Mouse (Mus musculus) intestine, postnatal 0 days (tissue): ENCODE data around the gene Osbpl6. TPM values are rescaled to one million over a fixed set of nuclear protein-coding genes. Genes with fewer than 3 reads are reported as not detected.

ENCODE experiments used
- ATAC-seq: fragments of 200-750 bp; cut with Nextera tagmentation; 2 replicates; pipeline ENCODE4 v1.8.0; 2017; ENCODE audit warnings: mild to moderate bottlenecking, moderate TSS enrichment, moderate library complexity
- H3K27ac ChIP-seq: fragments of 300-500 bp; sonication (generic); 2 replicates; pipeline ENCODE4 v1.5.1; 2014; ENCODE audit warnings: mild to moderate bottlenecking, low read depth, low read length, moderate library complexity
- H3K27me3 ChIP-seq: fragments of 300-500 bp; sonication (generic); replicated peaks from 2 replicates; pipeline ENCODE4 v1.6.1; 2014; ENCODE audit warnings: low read length, mixed read lengths; ENCODE audit not compliant: control insufficient read depth, insufficient read depth
- H3K36me3 ChIP-seq: fragments of 300-500 bp; sonication (generic); 2 replicates; pipeline ENCODE4 v1.6.1; 2014; ENCODE audit warnings: mild to moderate bottlenecking, moderate library complexity; ENCODE audit not compliant: control insufficient read depth, insufficient read depth
- H3K4me1 ChIP-seq: fragments of 300-500 bp; sonication (generic); replicated peaks from 2 replicates; pipeline ENCODE4 v1.6.1; 2014; ENCODE audit warnings: antibody characterized with exemption, low read length, mixed read lengths; ENCODE audit not compliant: control insufficient read depth, insufficient read depth
- H3K4me2 ChIP-seq: fragments of 300-500 bp; sonication (generic); replicated peaks from 2 replicates; pipeline ENCODE4 v1.6.1; 2014; ENCODE audit warnings: low read depth, mild to moderate bottlenecking, moderate library complexity
- H3K4me3 ChIP-seq: fragments of 300-500 bp; sonication (generic); 2 replicates; pipeline ENCODE4 v1.5.1; 2014; ENCODE audit warnings: low read depth, low read length
- H3K9ac ChIP-seq: fragments of 300-500 bp; sonication (generic); 2 replicates; pipeline ENCODE4 v1.6.1; 2014; ENCODE audit warnings: mild to moderate bottlenecking, low read depth, low read length
- H3K9me3 ChIP-seq: fragments of 300-500 bp; sonication (generic); 2 replicates; pipeline ENCODE4 v1.6.1; 2016; ENCODE audit warnings: mixed run types; ENCODE audit not compliant: control insufficient read depth
- CTCF ChIP-seq: sonication (generic); IDR thresholded peaks from 2 replicates; pipeline ENCODE4 v1.5.1; 2016; ENCODE audit warnings: low read depth, mild to moderate bottlenecking, control low read depth, antibody characterized with exemption, moderate library complexity
- WGBS: fragments of 180-500 bp; shearing (Covaris S2); extraction: QIAGEN DNeasy Blood & Tissue Kit; methylation state at CpG from one replicate; pipeline ENCODE4 v1.1.7; 2014; 5-methylcytosine and 5-hydroxymethylcytosine counted together
- polyA plus RNA-seq: library from polyadenylated mRNA; unstranded; fragments of >200 nt; fragmentation: Nextera tagmentation; extraction: Ambion mirVana; gene quantifications from 2 replicates; pipeline ENCODE4 v1.2.1, GENCODE M21; 2015

The Osbpl6 gene
- polyA plus RNA-seq, 1 experiment from 2014 or later: 30.8 TPM

- Histone ChIP-seq H3K36me3 (peaks cover 26% of the 10 kb centered on the region; the same call in 1 of the 2 replicates), H3K27ac (peak within 1 kb of the TSS; percentile 86), H3K9me3 (no peaks in the 10 kb centered on the region), H3K4me3 (peak within 1 kb of the TSS; percentile 87), H3K27me3 (no peaks in the 10 kb centered on the region), H3K4me1 (no peaks in the 10 kb centered on the region; the same call in 1 of the 2 replicates), H3K4me2 (peak within 1 kb of the TSS; percentile 88), H3K9ac (peak within 1 kb of the TSS; percentile 88)
- ATAC-seq: peak; percentile 82
- WGBS: under 1% methylated on average over 61 of the region's 61 CpGs
- peak; percentile 94 for TF ChIP-seq CTCF
Measured at GRCm38 (mm10) chr2:76369821-76370655, 36.3 kb upstream of the Osbpl6 start, which contains the start of gene Rbm45. TSS of gene Rbm45 (plus strand) at chr2:76369984.

- Histone ChIP-seq H3K27me3 (no peaks in the 10 kb centered on the region), H3K4me1 (no peaks in the 10 kb centered on the region; the same call in 1 of the 2 replicates), H3K4me3 (peak overlapping the region; percentile 87), H3K27ac (no peak overlapping the region), H3K36me3 (peaks cover 27% of the 10 kb centered on the region; the same call in 1 of the 2 replicates), H3K9ac (peak overlapping the region; percentile 88), H3K9me3 (no peaks in the 10 kb centered on the region), H3K4me2 (peak overlapping the region; percentile 88)
- no peak for ATAC-seq
- 2% methylated on average over 7 of the region's 7 CpGs for WGBS
- TF ChIP-seq CTCF: no peak
Measured at GRCm38 (mm10) chr2:76370656-76370922, 35.7 kb upstream of the Osbpl6 start.

GRCm38 (mm10) chr2:76372244-76372643 lies 34.1 kb upstream of the Osbpl6 start:
- Histone ChIP-seq H3K4me1 (no peaks in the 10 kb centered on the region; the same call in 1 of the 2 replicates), H3K4me3 (no peak overlapping the region), H3K36me3 (peaks cover 37% of the 10 kb centered on the region), H3K4me2 (no peak overlapping the region; the same call in 1 of the 2 replicates), H3K27me3 (no peaks in the 10 kb centered on the region), H3K27ac (peak overlapping the region; percentile 54; the same call in 1 of the 2 replicates), H3K9me3 (no peaks in the 10 kb centered on the region), H3K9ac (no peak overlapping the region)
- TF ChIP-seq CTCF: no peak
- WGBS: 59% methylated on average over 4 of the region's 4 CpGs
- peak; percentile 29; the same call in 1 of the 2 replicates for ATAC-seq

DNA sequence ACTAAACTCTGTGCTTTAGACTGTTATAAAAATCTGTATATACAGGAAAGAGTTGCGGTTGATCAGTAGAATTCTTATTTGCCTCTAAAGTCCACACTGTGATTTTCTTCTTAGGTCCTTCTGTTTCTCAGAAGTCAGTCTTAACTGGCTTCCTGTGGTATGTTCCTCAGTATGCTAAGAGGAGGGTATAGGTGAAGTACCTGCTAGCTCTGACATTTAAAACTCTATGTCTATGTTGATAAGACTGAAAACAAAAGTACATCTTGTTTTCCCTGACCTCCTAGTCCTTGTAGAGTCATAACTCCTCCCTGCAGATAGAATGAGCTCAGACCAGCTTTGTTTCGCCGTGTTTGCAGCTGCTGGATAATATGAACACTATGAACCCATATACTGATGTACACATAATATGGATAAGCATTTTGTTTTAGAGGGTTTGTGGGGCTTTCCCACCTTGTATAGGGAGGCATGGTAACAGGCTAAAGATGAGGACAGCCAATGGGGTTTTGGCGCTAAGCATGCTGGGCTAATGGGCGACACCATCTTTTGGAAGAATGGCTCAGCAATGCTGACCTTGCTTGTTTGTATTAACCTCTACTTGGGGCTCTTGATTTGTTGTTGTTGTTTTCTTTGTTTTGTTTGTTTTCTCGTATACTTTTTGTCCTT lies 31.6 kb upstream of the Osbpl6 start:
- TF ChIP-seq CTCF: no peak
- no peak for ATAC-seq
- Histone ChIP-seq H3K4me3 (no peak overlapping the region), H3K4me1 (no peaks in the 10 kb centered on the region; the same call in 1 of the 2 replicates), H3K27ac (no peak overlapping the region), H3K9me3 (no peaks in the 10 kb centered on the region), H3K9ac (no peak overlapping the region), H3K36me3 (peaks cover 59% of the 10 kb centered on the region), H3K27me3 (no peaks in the 10 kb centered on the region), H3K4me2 (no peak overlapping the region)
- 89% methylated on average over 6 of the region's 6 CpGs for WGBS

DNA sequence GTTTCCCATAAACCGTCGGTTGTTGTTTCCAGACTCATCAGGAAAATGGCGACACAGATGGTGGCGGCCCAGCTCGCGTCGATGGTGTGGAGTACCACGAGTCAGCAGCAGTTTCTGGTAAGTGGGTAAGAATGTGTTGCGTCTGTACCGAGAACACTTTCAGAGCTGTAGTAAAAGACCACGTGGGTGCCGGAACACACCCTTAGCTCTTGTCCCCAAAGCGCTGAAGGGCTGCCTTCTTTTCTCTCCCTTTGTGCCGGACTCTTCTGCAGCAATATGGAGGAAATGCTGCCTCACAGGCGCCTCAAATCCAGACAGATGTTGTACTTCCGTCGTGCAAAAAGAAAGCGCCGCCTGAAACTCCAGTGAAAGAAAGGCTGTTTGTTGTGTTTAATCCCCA lies 27.7 kb upstream of the Osbpl6 start:
- WGBS: 97% methylated on average over 19 of the region's 19 CpGs
- Histone ChIP-seq H3K36me3 (peaks cover 78% of the 10 kb centered on the region), H3K9ac (no peak overlapping the region), H3K4me3 (no peak overlapping the region), H3K27ac (no peak overlapping the region), H3K4me1 (no peaks in the 10 kb centered on the region), H3K4me2 (no peak overlapping the region), H3K9me3 (no peaks in the 10 kb centered on the region), H3K27me3 (no peaks in the 10 kb centered on the region)
- no peak for ATAC-seq
- TF ChIP-seq CTCF: no peak

DNA sequence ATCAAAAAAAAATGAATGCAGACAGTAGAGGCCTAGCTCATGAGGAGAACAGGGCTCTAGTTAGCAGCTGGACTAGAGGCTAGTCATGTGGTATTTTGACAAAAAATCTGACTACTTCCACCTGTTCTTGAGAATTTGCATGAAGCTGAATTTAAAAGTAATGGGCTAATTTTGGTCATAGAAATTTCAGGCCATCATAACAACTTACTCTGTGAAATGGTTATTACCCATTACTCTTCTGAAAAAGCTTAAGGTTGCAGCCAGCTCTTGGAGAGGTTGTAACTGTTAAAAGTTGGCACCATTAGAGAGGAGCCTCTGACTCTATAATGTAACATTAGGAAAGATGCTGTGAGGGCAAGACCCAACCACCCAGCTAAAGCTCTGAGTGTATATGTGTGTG lies 19.8 kb upstream of the Osbpl6 start:
- no peak for TF ChIP-seq CTCF
- Histone ChIP-seq H3K27me3 (no peaks in the 10 kb centered on the region), H3K9ac (no peak overlapping the region), H3K9me3 (no peaks in the 10 kb centered on the region), H3K27ac (no peak overlapping the region), H3K36me3 (peaks cover 29% of the 10 kb centered on the region), H3K4me2 (no peak overlapping the region), H3K4me1 (no peaks in the 10 kb centered on the region), H3K4me3 (no peak overlapping the region)
- ATAC-seq: no peak
